Mouse (Mus musculus): ENCODE data around the gene Olfr649. TPM values are rescaled to one million over a fixed set of nuclear protein-coding genes. Genes with fewer than 3 reads are reported as not detected.
A peak's percentile ranks its signal among the peaks of the same experiment; 100 is the strongest.

Gene Olfr649
- polyA plus RNA-seq, 1 experiment from 2014 or later: not detected

DNA sequence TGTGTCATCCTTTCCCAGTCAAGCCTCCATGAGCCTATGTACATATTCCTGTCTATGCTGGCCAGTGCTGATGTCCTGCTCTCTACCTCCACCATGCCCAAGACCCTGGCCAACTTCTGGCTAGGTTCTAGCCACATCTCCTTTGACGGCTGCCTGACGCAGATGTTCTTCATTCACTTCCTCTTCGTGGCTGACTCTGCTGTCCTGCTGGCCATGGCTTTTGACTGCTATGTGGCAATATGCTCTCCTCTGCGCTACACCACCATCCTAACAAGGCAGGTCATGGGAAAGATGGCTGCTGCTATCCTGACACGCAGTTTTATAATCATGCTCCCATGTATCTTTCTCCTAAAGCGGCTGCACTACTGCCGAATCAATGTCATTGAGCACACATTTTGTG is 10.4 kb upstream of the Olfr649 start:
- no peak overlapping the region for H3K27ac ChIP-seq (ENCODE audit: low read depth)
- no peaks in the 10 kb centered on the region for H3K4me1 ChIP-seq (replicated peaks; ENCODE audit: control insufficient read depth, insufficient read depth, low read length)
- 93% methylated on average over 7 of the region's 7 CpGs for WGBS
- ATAC-seq (replicated peaks; ENCODE audit: low FRiP score, low TSS enrichment, low read depth): no peak
- H3K4me2 ChIP-seq (ENCODE audit: low read length): no peak overlapping the region
- H3K9ac ChIP-seq (ENCODE audit: low read length): no peak overlapping the region
- no peaks in the 10 kb centered on the region for H3K9me3 ChIP-seq (ENCODE audit: control insufficient read depth, low read length)
- no peaks in the 10 kb centered on the region for H3K27me3 ChIP-seq (replicated peaks; ENCODE audit: control insufficient read depth, insufficient read depth, low read length)
- no peaks in the 10 kb centered on the region for H3K36me3 ChIP-seq (ENCODE audit: control insufficient read depth, insufficient read depth, low read length)
- DNase-seq (ENCODE audit: low spot score): peak; percentile 36
- no peak overlapping the region for H3K4me3 ChIP-seq (ENCODE audit: low read depth, low read length)

DNA sequence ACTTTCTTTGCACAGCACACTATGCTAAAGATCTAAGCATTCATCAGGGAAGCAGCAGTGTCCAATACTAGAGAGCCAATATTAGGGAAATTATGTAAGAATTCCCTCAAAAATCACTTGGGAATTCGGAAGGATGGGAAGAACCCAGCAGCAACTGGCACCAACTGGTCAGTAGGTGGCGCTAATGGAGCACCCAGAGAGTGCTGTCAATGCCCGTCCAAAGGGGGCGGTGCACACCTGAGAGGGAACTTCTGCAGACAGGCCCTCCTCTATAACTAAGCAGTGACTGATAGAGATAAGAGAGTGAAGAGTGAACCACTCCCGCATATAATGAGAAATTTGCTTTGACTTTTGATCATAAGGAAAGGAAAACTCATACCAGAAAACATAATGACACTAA is 4.0 kb upstream of the Olfr649 start:
- H3K4me3 ChIP-seq (ENCODE audit: low read depth, low read length): no peak overlapping the region
- H3K9me3 ChIP-seq (ENCODE audit: control insufficient read depth, low read length): no peaks in the 10 kb centered on the region
- ATAC-seq (replicated peaks; ENCODE audit: low FRiP score, low TSS enrichment, low read depth): peak; percentile 72
- no peak overlapping the region for H3K27ac ChIP-seq (ENCODE audit: low read depth)
- H3K27me3 ChIP-seq (replicated peaks; ENCODE audit: control insufficient read depth, insufficient read depth, low read length): no peaks in the 10 kb centered on the region
- DNase-seq (ENCODE audit: low spot score): peak; percentile 74
- 8% methylated on average over 5 of the region's 5 CpGs for WGBS
- H3K4me1 ChIP-seq (replicated peaks; ENCODE audit: control insufficient read depth, insufficient read depth, low read length): no peaks in the 10 kb centered on the region
- no peaks in the 10 kb centered on the region for H3K36me3 ChIP-seq (ENCODE audit: control insufficient read depth, insufficient read depth, low read length)
- no peak overlapping the region for H3K9ac ChIP-seq (ENCODE audit: low read length)
- no peak overlapping the region for H3K4me2 ChIP-seq (ENCODE audit: low read length)

GRCm38 (mm10) chr7:104191275-104191674 is 4.5 kb downstream of the Olfr649 start:
- H3K4me3 ChIP-seq (ENCODE audit: low read depth, low read length): no peak overlapping the region
- no peaks in the 10 kb centered on the region for H3K9me3 ChIP-seq (ENCODE audit: control insufficient read depth, low read length)
- H3K27me3 ChIP-seq (replicated peaks; ENCODE audit: control insufficient read depth, insufficient read depth, low read length): no peaks in the 10 kb centered on the region
- H3K4me2 ChIP-seq (ENCODE audit: low read length): no peak overlapping the region
- H3K27ac ChIP-seq (ENCODE audit: low read depth): no peak overlapping the region
- H3K36me3 ChIP-seq (ENCODE audit: control insufficient read depth, insufficient read depth, low read length): no peaks in the 10 kb centered on the region
- H3K9ac ChIP-seq (ENCODE audit: low read length): no peak overlapping the region
- 60% methylated on average over 9 of the region's 9 CpGs for WGBS
- DNase-seq (ENCODE audit: low spot score) (no peak), ATAC-seq (replicated peaks; ENCODE audit: low FRiP score, low TSS enrichment, low read depth) (no peak)
- no peaks in the 10 kb centered on the region for H3K4me1 ChIP-seq (replicated peaks; ENCODE audit: control insufficient read depth, insufficient read depth, low read length)

GRCm38 (mm10) chr7:104183292-104183691 is 12.5 kb downstream of the Olfr649 start, which contains the start of gene Olfr648:
Gene Olfr648, minus strand, starts transcription at chr7:104183392.
- H3K4me2 ChIP-seq (ENCODE audit: low read length): no peak within 1 kb of the TSS
- no peak within 1 kb of the TSS for H3K9ac ChIP-seq (ENCODE audit: low read length)
- no peaks in the 10 kb centered on the region for H3K4me1 ChIP-seq (replicated peaks; ENCODE audit: control insufficient read depth, insufficient read depth, low read length)
- 85% methylated on average over 2 of the region's 2 CpGs for WGBS
- no peaks in the 10 kb centered on the region for H3K36me3 ChIP-seq (ENCODE audit: control insufficient read depth, insufficient read depth, low read length)
- H3K27ac ChIP-seq (ENCODE audit: low read depth): no peak within 1 kb of the TSS
- DNase-seq (ENCODE audit: low spot score) (no peak), ATAC-seq (replicated peaks; ENCODE audit: low FRiP score, low TSS enrichment, low read depth) (no peak)
- H3K27me3 ChIP-seq (replicated peaks; ENCODE audit: control insufficient read depth, insufficient read depth, low read length): no peaks in the 10 kb centered on the region
- no peak within 1 kb of the TSS for H3K4me3 ChIP-seq (ENCODE audit: low read depth, low read length)
- H3K9me3 ChIP-seq (ENCODE audit: control insufficient read depth, low read length): no peaks in the 10 kb centered on the region

- DNase-seq (ENCODE audit: low spot score) (no peak), ATAC-seq (replicated peaks; ENCODE audit: low FRiP score, low TSS enrichment, low read depth) (no peak)
- Histone ChIP-seq H3K4me1 (replicated peaks; ENCODE audit: control insufficient read depth, insufficient read depth, low read length) (no peaks in the 10 kb centered on the region), H3K27me3 (replicated peaks; ENCODE audit: control insufficient read depth, insufficient read depth, low read length) (no peaks in the 10 kb centered on the region), H3K36me3 (ENCODE audit: control insufficient read depth, insufficient read depth, low read length) (no peaks in the 10 kb centered on the region), H3K9me3 (ENCODE audit: control insufficient read depth, low read length) (no peaks in the 10 kb centered on the region), H3K4me3 (ENCODE audit: low read depth, low read length) (no peak overlapping the region), H3K4me2 (ENCODE audit: low read length) (no peak overlapping the region), H3K9ac (ENCODE audit: low read length) (no peak overlapping the region), H3K27ac (ENCODE audit: low read depth) (no peak overlapping the region)
- WGBS: 84% methylated on average over 1 of the region's 1 CpGs
Measured at GRCm38 (mm10) chr7:104179074-104179473, 16.7 kb downstream of the Olfr649 start.

GRCm38 (mm10) chr7:104178422-104179054 is 17.2 kb downstream of the Olfr649 start:
- Histone ChIP-seq H3K4me1 (replicated peaks; ENCODE audit: control insufficient read depth, insufficient read depth, low read length) (no peaks in the 10 kb centered on the region), H3K27ac (ENCODE audit: low read depth) (no peak overlapping the region), H3K27me3 (replicated peaks; ENCODE audit: control insufficient read depth, insufficient read depth, low read length) (no peaks in the 10 kb centered on the region), H3K4me3 (ENCODE audit: low read depth, low read length) (no peak overlapping the region), H3K36me3 (ENCODE audit: control insufficient read depth, insufficient read depth, low read length) (no peaks in the 10 kb centered on the region), H3K9ac (ENCODE audit: low read length) (no peak overlapping the region), H3K4me2 (ENCODE audit: low read length) (no peak overlapping the region), H3K9me3 (ENCODE audit: control insufficient read depth, low read length) (no peaks in the 10 kb centered on the region)
- WGBS: 72% methylated on average over 5 of the region's 5 CpGs
- DNase-seq (ENCODE audit: low spot score) (no peak), ATAC-seq (replicated peaks; ENCODE audit: low FRiP score, low TSS enrichment, low read depth) (no peak)

GRCm38 (mm10) chr7:104175085-104175484 is 20.7 kb downstream of the Olfr649 start:
- H3K27ac ChIP-seq (ENCODE audit: low read depth): no peak overlapping the region

DNA sequence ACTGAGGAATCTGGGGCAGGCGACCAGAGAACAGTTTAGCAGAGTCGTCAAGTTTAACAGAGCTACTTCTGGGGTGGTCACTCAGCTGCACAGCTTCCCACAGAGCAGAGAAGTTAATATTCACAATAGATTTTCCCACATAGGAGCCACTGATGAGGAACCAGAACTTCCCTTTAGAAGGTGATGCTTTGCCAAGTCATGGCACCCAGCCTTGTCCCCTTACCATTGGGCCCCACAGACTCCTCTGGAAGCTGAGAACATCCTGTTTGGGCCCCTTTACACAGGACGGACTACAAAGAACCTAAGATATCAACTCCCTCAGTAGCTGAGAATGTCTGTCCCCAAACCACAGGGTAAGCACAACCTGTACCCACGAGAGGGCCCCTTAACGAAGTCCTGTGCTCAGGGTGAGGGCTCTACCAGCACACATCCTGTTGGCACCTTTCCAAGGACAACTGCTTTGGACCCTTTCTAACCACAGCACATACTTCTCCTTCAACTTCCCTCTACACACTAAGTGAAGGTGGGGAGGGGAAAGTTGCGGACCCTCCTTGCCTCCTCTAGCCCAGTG is 26.1 kb downstream of the Olfr649 start:
- ATAC-seq (replicated peaks; ENCODE audit: low FRiP score, low TSS enrichment, low read depth) (no peak), DNase-seq (ENCODE audit: low spot score) (no peak)
- no peaks in the 10 kb centered on the region for H3K27me3 ChIP-seq (replicated peaks; ENCODE audit: control insufficient read depth, insufficient read depth, low read length)
- H3K36me3 ChIP-seq (ENCODE audit: control insufficient read depth, insufficient read depth, low read length): no peaks in the 10 kb centered on the region
- H3K4me3 ChIP-seq (ENCODE audit: low read depth, low read length): no peak overlapping the region
- no peak overlapping the region for H3K4me2 ChIP-seq (ENCODE audit: low read length)
- no peaks in the 10 kb centered on the region for H3K4me1 ChIP-seq (replicated peaks; ENCODE audit: control insufficient read depth, insufficient read depth, low read length)
- H3K27ac ChIP-seq (ENCODE audit: low read depth): no peak overlapping the region
- H3K9me3 ChIP-seq (ENCODE audit: control insufficient read depth, low read length): no peaks in the 10 kb centered on the region
- H3K9ac ChIP-seq (ENCODE audit: low read length): no peak overlapping the region
- WGBS: 73% methylated on average over 6 of the region's 6 CpGs

More at GRCm38 (mm10) chr7:104175085-104175484, 20.7 kb downstream of the Olfr649 start:
- no peaks in the 10 kb centered on the region for H3K36me3 ChIP-seq (ENCODE audit: control insufficient read depth, insufficient read depth, low read length)
- ATAC-seq (replicated peaks; ENCODE audit: low FRiP score, low TSS enrichment, low read depth): no peak
- H3K27me3 ChIP-seq (replicated peaks; ENCODE audit: control insufficient read depth, insufficient read depth, low read length): no peaks in the 10 kb centered on the region
- no peak overlapping the region for H3K4me2 ChIP-seq (ENCODE audit: low read length)
- WGBS: 71% methylated on average over 1 of the region's 1 CpGs
- no peaks in the 10 kb centered on the region for H3K4me1 ChIP-seq (replicated peaks; ENCODE audit: control insufficient read depth, insufficient read depth, low read length)
- no peak overlapping the region for H3K4me3 ChIP-seq (ENCODE audit: low read depth, low read length)
- no peak for DNase-seq (ENCODE audit: low spot score)
- H3K9me3 ChIP-seq (ENCODE audit: control insufficient read depth, low read length): no peaks in the 10 kb centered on the region
- no peak overlapping the region for H3K9ac ChIP-seq (ENCODE audit: low read length)

GRCm38 (mm10) chr7:104167105-104167504 is 28.7 kb downstream of the Olfr649 start:
- Histone ChIP-seq H3K9ac (ENCODE audit: low read length) (no peak overlapping the region), H3K36me3 (ENCODE audit: control insufficient read depth, insufficient read depth, low read length) (no peaks in the 10 kb centered on the region), H3K4me2 (ENCODE audit: low read length) (no peak overlapping the region), H3K27me3 (replicated peaks; ENCODE audit: control insufficient read depth, insufficient read depth, low read length) (no peaks in the 10 kb centered on the region), H3K9me3 (ENCODE audit: control insufficient read depth, low read length) (no peaks in the 10 kb centered on the region), H3K27ac (ENCODE audit: low read depth) (no peak overlapping the region), H3K4me1 (replicated peaks; ENCODE audit: control insufficient read depth, insufficient read depth, low read length) (no peaks in the 10 kb centered on the region), H3K4me3 (ENCODE audit: low read depth, low read length) (no peak overlapping the region)
- WGBS: 78% methylated on average over 6 of the region's 6 CpGs
- no peak for ATAC-seq (replicated peaks; ENCODE audit: low FRiP score, low TSS enrichment, low read depth)
- DNase-seq (ENCODE audit: low spot score): no peak

Data from intestine, embryonic 14.5 days (tissue).